16 mouse cellular contexts compared by ENCODE assay signal in the genomic region with DNA sequence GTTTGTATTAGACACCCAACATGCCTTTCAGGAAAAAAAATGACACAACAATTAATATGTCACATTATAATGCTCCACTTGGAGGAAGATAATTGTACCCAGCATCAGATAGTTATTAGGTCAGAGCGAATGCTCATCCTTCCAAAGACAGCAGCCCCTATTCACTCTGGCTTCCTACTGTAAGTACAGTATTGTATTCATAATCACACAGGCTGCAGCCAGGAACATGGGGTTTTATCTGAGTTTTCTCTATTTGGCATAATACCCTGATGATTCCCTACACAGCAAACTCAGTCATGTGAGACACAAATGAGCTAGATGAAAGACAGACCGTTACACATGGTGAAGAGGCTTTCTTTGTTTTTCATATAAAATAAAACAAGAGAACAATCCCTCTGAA.
A peak's percentile ranks its signal among the peaks of the same experiment; 100 is the strongest.
DNase-seq lines count a peak whose midpoint lies in the region; ATAC-seq and TF ChIP-seq lines count a peak whose summit lies in the region.
"Had no signal": no experiment of that assay in that cellular context is flagged by ENCODE, and none has a peak within 500 bp of the region (broad histone marks: within the 10 kb centered on the region; RNA-seq: fewer than 3 reads in every experiment).

No protein-coding gene starts in this region.

- no peaks in the 10 kb centered on the region for H3K36me3 ChIP-seq in neural tube, embryonic 13.5 days
- no peaks in the 10 kb centered on the region for H3K36me3 ChIP-seq in hindbrain, embryonic 14.5 days (replicated peaks; ENCODE audit: control insufficient read depth, insufficient read depth)
- no peaks in the 10 kb centered on the region for H3K36me3 ChIP-seq in midbrain, postnatal 0 days (ENCODE audit: insufficient read depth, low read length)
- no peaks in the 10 kb centered on the region for H3K36me3 ChIP-seq in liver, embryonic 12.5 days
- H3K36me3 ChIP-seq: heart, embryonic 10.5 days had no signal

- no peak for TF ChIP-seq CTCF in midbrain, postnatal 0 days (IDR thresholded peaks at IDR 0.05)

- intact Hi-C loops in gastrocnemius, postnatal 14 days (cut with DNase I; ENCODE audit: low total_unique reads), result no loop called here

- no peak overlapping the region for H3K4me2 ChIP-seq in neural tube, embryonic 13.5 days
- H3K4me2 ChIP-seq in hindbrain, embryonic 14.5 days (replicated peaks), result no peak overlapping the region
- H3K4me2 ChIP-seq in midbrain, postnatal 0 days (ENCODE audit: low read depth, low read length, poor library complexity, severe bottlenecking), result no peak overlapping the region
- H3K4me2 ChIP-seq in liver, embryonic 12.5 days, result no peak overlapping the region

- H3K27ac ChIP-seq in neural tube, embryonic 13.5 days (replicated peaks), result peak overlapping the region; percentile 82
- peak overlapping the region; percentile 82 for H3K27ac ChIP-seq in hindbrain, embryonic 14.5 days
- H3K27ac ChIP-seq in midbrain, postnatal 0 days (ENCODE audit: low read depth, low read length), result no peak overlapping the region
- H3K27ac ChIP-seq in liver, embryonic 12.5 days, result no peak overlapping the region
- H3K27ac ChIP-seq: heart, embryonic 10.5 days had no signal

- ATAC-seq in neural tube, embryonic 13.5 days (ENCODE audit: low read depth), result no peak
- ATAC-seq in hindbrain, embryonic 14.5 days (ENCODE audit: low FRiP score), result peak; percentile 25; the same call in 1 of the 2 replicates
- peak; percentile 31; the same call in 1 of the 2 replicates for ATAC-seq in midbrain, postnatal 0 days (ENCODE audit: low FRiP score)
- ATAC-seq in liver, embryonic 12.5 days, result no peak
- ATAC-seq: liver, postnatal 0 days had no signal

- H3K9me3 ChIP-seq in neural tube, embryonic 13.5 days, result peaks cover 6% of the 10 kb centered on the region; the same call in 1 of the 2 replicates
- H3K9me3 ChIP-seq in hindbrain, embryonic 14.5 days (ENCODE audit: control insufficient read depth, low read length), result no peaks in the 10 kb centered on the region
- no peaks in the 10 kb centered on the region for H3K9me3 ChIP-seq in midbrain, postnatal 0 days (ENCODE audit: low read length)
- H3K9me3 ChIP-seq in liver, embryonic 12.5 days (replicated peaks), result no peaks in the 10 kb centered on the region
- H3K9me3 ChIP-seq: heart, embryonic 10.5 days had no signal

- H3K9ac ChIP-seq in neural tube, embryonic 13.5 days, result no peak overlapping the region
- no peak overlapping the region for H3K9ac ChIP-seq in hindbrain, embryonic 14.5 days
- no peak overlapping the region for H3K9ac ChIP-seq in midbrain, postnatal 0 days (replicated peaks; ENCODE audit: low read length, poor library complexity, severe bottlenecking)
- no peak overlapping the region for H3K9ac ChIP-seq in liver, embryonic 12.5 days
- H3K9ac ChIP-seq: liver, postnatal 0 days had no signal

- no peaks in the 10 kb centered on the region for H3K27me3 ChIP-seq in neural tube, embryonic 13.5 days
- no peaks in the 10 kb centered on the region for H3K27me3 ChIP-seq in hindbrain, embryonic 14.5 days (ENCODE audit: control insufficient read depth, insufficient read depth, low read length)
- no peaks in the 10 kb centered on the region for H3K27me3 ChIP-seq in midbrain, postnatal 0 days (ENCODE audit: insufficient read depth, low read length)
- H3K27me3 ChIP-seq in liver, embryonic 12.5 days (replicated peaks), result no peaks in the 10 kb centered on the region

- WGBS in neural tube, embryonic 13.5 days, result 50% methylated on average over 2 of the region's 2 CpGs
- 33% methylated on average over 2 of the region's 2 CpGs for WGBS in hindbrain, embryonic 14.5 days
- 34% methylated on average over 2 of the region's 2 CpGs for WGBS in midbrain, postnatal 0 days
- WGBS in liver, embryonic 12.5 days (ENCODE audit: insufficient replicate concordance), result 72% methylated on average over 2 of the region's 2 CpGs

- no peak for DNase-seq in neural tube, embryonic 10.5 days (ENCODE audit: extremely low spot score, low spot score)
- DNase-seq in hindbrain, embryonic 14.5 days (ENCODE audit: low spot score), result no peak
- no peak for DNase-seq in midbrain, postnatal 0 days (ENCODE audit: low spot score)
- DNase-seq in frontal cortex, postnatal 10 days (ENCODE audit: low spot score in 2 of 2), result no peak
- no peak for DNase-seq in gastrocnemius, postnatal 14 days
- DNase-seq: adrenal gland, postnatal 25 days; cerebellum, adult 11-12 months; embryo, embryonic 11 days; kidney, adult 11 months; liver; liver, postnatal 0 days; lung, postnatal 10 days; right cerebral cortex, postnatal 4 days had no signal

- H3K4me1 ChIP-seq in neural tube, embryonic 13.5 days (replicated peaks), result peaks cover 21% of the 10 kb centered on the region
- H3K4me1 ChIP-seq in hindbrain, embryonic 14.5 days (replicated peaks; ENCODE audit: control insufficient read depth, insufficient read depth, low read length), result peaks cover 22% of the 10 kb centered on the region
- H3K4me1 ChIP-seq in midbrain, postnatal 0 days (ENCODE audit: insufficient read depth, low read length), result 0 out of 2 replicates have a peak, but pooled peaks cover 5% of the 10 kb centered on the region
- H3K4me1 ChIP-seq in liver, embryonic 12.5 days, result no peaks in the 10 kb centered on the region

- no peak overlapping the region for H3K4me3 ChIP-seq in neural tube, embryonic 13.5 days
- no peak overlapping the region for H3K4me3 ChIP-seq in hindbrain, embryonic 14.5 days (replicated peaks; ENCODE audit: low read length)
- no peak overlapping the region for H3K4me3 ChIP-seq in midbrain, postnatal 0 days (ENCODE audit: low read depth, low read length)
- no peak overlapping the region for H3K4me3 ChIP-seq in liver, embryonic 12.5 days
- H3K4me3 ChIP-seq: heart, embryonic 10.5 days had no signal

Comparison
In these comparisons a context has a peak if more than half of its experiments do, and no peak if none do; other contexts are left out.
1. ATAC-seq: peak in hindbrain, embryonic 14.5 days (single experiment) and midbrain, postnatal 0 days (single experiment); none in neural tube, embryonic 13.5 days (single experiment) and liver, embryonic 12.5 days (single experiment).
2. H3K27ac ChIP-seq: peak in neural tube, embryonic 13.5 days (single experiment) and hindbrain, embryonic 14.5 days (single experiment); none in midbrain, postnatal 0 days (single experiment) and liver, embryonic 12.5 days (single experiment).